Mouse (Mus musculus) liver, adult (tissue): ENCODE results near the gene Cerk.

Experiments
- GATA4 ChIP-seq: IDR thresholded peaks from 2 replicates; pipeline ENCODE4 v1.6.1; 2014; ENCODE audit warnings: mild to moderate bottlenecking, low read length; ENCODE audit not compliant: insufficient replicate concordance

Gene Cerk

GRCm38 (mm10) chr15:86188746-86189470, 3.0 kb upstream of the Cerk start:
- TF ChIP-seq GATA4, result peak; percentile 70; the same call in 1 of the 2 replicates

- no peak for TF ChIP-seq GATA4
Observed at GRCm38 (mm10) chr15:86188186-86188585, 2.2 kb upstream of the Cerk start.

GRCm38 (mm10) chr15:86186686-86187085, 745 bp upstream of the Cerk start:
- no peak for TF ChIP-seq GATA4

GRCm38 (mm10) chr15:86184851-86185688, 871 bp downstream of the Cerk start:
- TF ChIP-seq GATA4, result no peak; the same call in 1 of the 2 replicates

GRCm38 (mm10) chr15:86184071-86184470, 1.9 kb downstream of the Cerk start:
- no peak for TF ChIP-seq GATA4

- no peak for TF ChIP-seq GATA4
Observed at GRCm38 (mm10) chr15:86183484-86183883, 2.5 kb downstream of the Cerk start.

GRCm38 (mm10) chr15:86182646-86183045, 3.3 kb downstream of the Cerk start:
- TF ChIP-seq GATA4, result no peak

GRCm38 (mm10) chr15:86181941-86182439, 4.0 kb downstream of the Cerk start:
- TF ChIP-seq GATA4, result peak; percentile 75

GRCm38 (mm10) chr15:86180427-86180826, 5.5 kb downstream of the Cerk start:
- TF ChIP-seq GATA4, result no peak

- TF ChIP-seq GATA4, result no peak
Observed at GRCm38 (mm10) chr15:86178594-86178993, 7.3 kb downstream of the Cerk start.

GRCm38 (mm10) chr15:86176771-86177702, 8.9 kb downstream of the Cerk start:
- TF ChIP-seq GATA4, result no peak

GRCm38 (mm10) chr15:86176166-86176565, 9.8 kb downstream of the Cerk start:
- no peak for TF ChIP-seq GATA4

- no peak for TF ChIP-seq GATA4
Observed at GRCm38 (mm10) chr15:86175253-86176050, 10.5 kb downstream of the Cerk start.

GRCm38 (mm10) chr15:86173136-86173985, 12.6 kb downstream of the Cerk start:
- TF ChIP-seq GATA4, result no peak

GRCm38 (mm10) chr15:86172526-86172925, 13.4 kb downstream of the Cerk start:
- TF ChIP-seq GATA4, result no peak
